Mouse (Mus musculus): ENCODE results near the gene Tmem86b. TPM values are rescaled to one million over a fixed set of nuclear protein-coding genes. Genes with fewer than 3 reads are reported as not detected.

Tmem86b gene
- polyA plus RNA-seq, 1 experiment from 2014 or later, result 2.3 TPM

DNA sequence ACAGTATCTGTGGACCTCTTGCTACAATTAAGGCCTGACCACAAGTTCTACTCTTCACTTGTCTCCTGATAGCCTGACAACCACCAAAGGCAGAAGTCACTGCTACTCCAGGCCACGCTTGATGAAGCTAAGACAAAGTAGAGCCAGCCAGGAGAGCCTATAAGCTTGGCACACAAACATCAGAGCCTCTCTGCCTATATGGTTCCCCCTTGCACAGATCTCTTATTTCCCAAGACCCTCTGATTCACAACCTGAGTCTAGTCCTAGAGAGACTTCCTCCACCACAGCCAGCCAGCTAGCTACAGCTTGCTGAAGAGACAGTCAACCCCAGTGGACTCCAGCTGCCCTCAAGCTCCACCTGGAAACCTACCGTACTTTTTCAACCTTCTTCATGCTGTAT, 16.8 kb upstream of the Tmem86b start:
- Histone ChIP-seq H3K4me1 (peaks cover 14% of the 10 kb centered on the region), H3K4me2 (no peak overlapping the region), H3K27ac (replicated peaks) (no peak overlapping the region), H3K9ac (replicated peaks) (no peak overlapping the region), H3K27me3 (replicated peaks) (no peaks in the 10 kb centered on the region), H3K36me3 (peaks cover 43% of the 10 kb centered on the region), H3K9me3 (replicated peaks) (no peaks in the 10 kb centered on the region), H3K4me3 (replicated peaks) (no peak overlapping the region)
- WGBS, result 84% methylated on average over 2 of the region's 2 CpGs
- no peak for ATAC-seq (ENCODE audit: low FRiP score)

DNA sequence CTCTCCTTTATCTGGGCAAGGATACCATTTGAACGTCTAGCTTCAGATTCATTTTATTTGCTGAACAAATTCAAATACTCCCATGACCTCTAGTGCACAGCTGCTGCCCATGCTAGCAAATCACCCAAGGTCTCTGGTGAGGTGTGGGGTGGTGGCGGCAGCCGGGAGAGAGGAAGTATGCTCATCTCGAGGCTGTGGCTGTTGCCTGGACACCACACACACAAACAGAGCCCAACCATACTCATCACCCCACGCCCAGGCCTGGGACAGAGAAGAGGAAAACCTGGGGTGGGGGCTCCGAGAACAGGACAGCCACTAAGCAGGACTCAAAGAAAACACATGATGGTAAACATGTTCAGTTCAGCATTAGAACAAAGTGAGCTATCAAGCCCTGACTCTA, 16.1 kb upstream of the Tmem86b start:
- no peaks in the 10 kb centered on the region for H3K9me3 ChIP-seq (replicated peaks)
- no peaks in the 10 kb centered on the region for H3K27me3 ChIP-seq (replicated peaks)
- no peak for ATAC-seq (ENCODE audit: low FRiP score)
- H3K4me2 ChIP-seq, result no peak overlapping the region
- 73% methylated on average over 6 of the region's 6 CpGs for WGBS
- no peak overlapping the region for H3K27ac ChIP-seq (replicated peaks)
- H3K36me3 ChIP-seq, result peaks cover 43% of the 10 kb centered on the region
- peaks cover 8% of the 10 kb centered on the region for H3K4me1 ChIP-seq
- no peak overlapping the region for H3K9ac ChIP-seq (replicated peaks)
- H3K4me3 ChIP-seq (replicated peaks), result no peak overlapping the region

DNA sequence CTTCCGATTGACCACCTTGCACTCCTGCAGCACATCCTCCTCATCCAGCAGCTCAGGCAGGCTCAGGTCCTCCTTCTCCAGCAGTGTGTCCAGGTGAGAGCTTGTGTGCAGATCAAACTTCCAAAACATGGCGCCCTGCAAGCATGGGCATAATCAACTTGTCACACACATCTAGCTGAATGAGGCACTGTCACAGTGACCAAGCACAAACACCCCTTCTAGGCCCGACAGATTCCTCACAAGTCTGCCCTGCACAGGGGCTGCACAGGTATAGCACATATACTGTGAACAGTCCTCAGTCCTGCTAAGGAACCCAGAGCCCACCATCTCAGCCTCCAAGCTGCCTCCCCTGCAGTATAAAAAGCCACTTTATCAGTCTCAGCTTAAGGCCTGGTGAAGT, 15.6 kb upstream of the Tmem86b start:
- Histone ChIP-seq H3K36me3 (peaks cover 48% of the 10 kb centered on the region), H3K9ac (replicated peaks) (no peak overlapping the region), H3K9me3 (replicated peaks) (no peaks in the 10 kb centered on the region), H3K4me1 (peaks cover 7% of the 10 kb centered on the region; the same call in 1 of the 2 replicates), H3K4me2 (no peak overlapping the region), H3K27me3 (replicated peaks) (no peaks in the 10 kb centered on the region), H3K27ac (replicated peaks) (0 out of 2 replicates have a peak overlapping the region, but pooled peaks have one; percentile 5), H3K4me3 (replicated peaks) (no peak overlapping the region)
- 96% methylated on average over 3 of the region's 3 CpGs for WGBS
- no peak for ATAC-seq (ENCODE audit: low FRiP score)

DNA sequence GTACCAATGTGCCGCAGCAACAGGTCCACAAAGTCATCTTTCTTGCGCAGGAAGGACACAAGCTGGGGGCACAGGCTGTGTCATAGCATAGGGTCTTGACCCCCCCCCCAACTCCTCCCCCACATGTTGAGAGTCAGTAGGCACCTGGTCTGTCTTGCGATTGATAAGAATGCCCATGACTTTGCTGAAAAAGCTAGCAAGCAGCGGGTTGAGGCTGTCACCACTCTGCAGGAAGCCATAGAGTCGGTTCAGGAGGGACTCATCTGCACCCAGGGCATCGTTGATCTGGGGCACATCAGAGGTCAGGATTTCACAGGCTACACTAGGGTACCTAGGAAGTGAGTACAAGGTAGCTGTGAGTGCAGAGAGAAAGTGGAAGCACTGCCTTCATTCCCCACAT, 12.0 kb upstream of the Tmem86b start:
- Histone ChIP-seq H3K27ac (replicated peaks) (no peak overlapping the region), H3K9ac (replicated peaks) (no peak overlapping the region), H3K4me2 (no peak overlapping the region), H3K9me3 (replicated peaks) (no peaks in the 10 kb centered on the region), H3K27me3 (replicated peaks) (no peaks in the 10 kb centered on the region), H3K4me1 (no peaks in the 10 kb centered on the region), H3K36me3 (peaks cover 78% of the 10 kb centered on the region), H3K4me3 (replicated peaks) (no peak overlapping the region)
- no peak for ATAC-seq (ENCODE audit: low FRiP score)
- 93% methylated on average over 6 of the region's 6 CpGs for WGBS

DNA sequence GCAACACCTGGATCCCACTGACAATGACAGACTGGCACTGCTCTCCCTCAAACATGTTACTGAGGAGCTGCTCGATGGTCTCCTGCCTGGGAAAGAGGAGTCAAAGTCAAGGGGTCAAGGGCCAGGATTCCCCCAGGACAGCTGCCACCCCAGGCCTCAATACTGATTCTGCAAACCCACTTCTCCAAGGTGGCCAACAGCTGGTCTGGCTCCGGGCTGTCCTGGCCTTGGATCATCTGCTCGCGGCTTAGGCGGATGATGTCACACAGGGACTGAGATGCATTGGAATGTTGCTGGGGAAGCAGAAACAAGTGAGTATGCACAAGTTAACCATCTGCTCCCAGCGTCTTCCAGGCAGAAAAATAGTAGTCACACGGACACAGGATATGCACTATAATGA, 10.7 kb upstream of the Tmem86b start:
- Histone ChIP-seq H3K9me3 (replicated peaks) (no peaks in the 10 kb centered on the region), H3K27me3 (replicated peaks) (no peaks in the 10 kb centered on the region), H3K4me2 (no peak overlapping the region), H3K27ac (replicated peaks) (no peak overlapping the region), H3K9ac (replicated peaks) (no peak overlapping the region), H3K4me3 (replicated peaks) (no peak overlapping the region), H3K4me1 (no peaks in the 10 kb centered on the region), H3K36me3 (peaks cover 87% of the 10 kb centered on the region)
- no peak for ATAC-seq (ENCODE audit: low FRiP score)
- 88% methylated on average over 7 of the region's 7 CpGs for WGBS

DNA sequence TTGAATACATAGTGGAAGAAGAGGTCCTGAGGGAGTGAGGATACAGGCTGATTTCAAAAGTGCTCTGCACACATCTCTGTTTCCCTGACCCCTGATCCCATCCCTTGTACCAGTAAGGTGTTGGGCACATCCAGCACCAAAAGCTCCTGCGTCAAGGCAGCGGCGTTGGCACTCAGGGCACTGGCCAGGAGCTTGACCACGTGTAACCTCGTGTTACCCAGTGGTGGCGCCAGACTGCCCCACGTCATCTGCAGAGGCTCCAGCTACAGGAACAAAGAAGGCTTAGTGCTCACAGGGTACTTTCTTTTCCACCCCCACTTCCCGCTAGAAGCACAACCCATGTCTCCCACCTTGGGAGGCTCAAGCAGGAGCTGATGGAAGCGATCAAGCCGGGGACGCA, 9.9 kb upstream of the Tmem86b start:
- Histone ChIP-seq H3K4me2 (no peak overlapping the region), H3K4me1 (no peaks in the 10 kb centered on the region), H3K9ac (replicated peaks) (no peak overlapping the region), H3K4me3 (replicated peaks) (no peak overlapping the region), H3K36me3 (peaks cover 86% of the 10 kb centered on the region), H3K27me3 (replicated peaks) (no peaks in the 10 kb centered on the region), H3K9me3 (replicated peaks) (no peaks in the 10 kb centered on the region), H3K27ac (replicated peaks) (no peak overlapping the region)
- ATAC-seq (ENCODE audit: low FRiP score), result no peak
- WGBS, result 85% methylated on average over 11 of the region's 11 CpGs

DNA sequence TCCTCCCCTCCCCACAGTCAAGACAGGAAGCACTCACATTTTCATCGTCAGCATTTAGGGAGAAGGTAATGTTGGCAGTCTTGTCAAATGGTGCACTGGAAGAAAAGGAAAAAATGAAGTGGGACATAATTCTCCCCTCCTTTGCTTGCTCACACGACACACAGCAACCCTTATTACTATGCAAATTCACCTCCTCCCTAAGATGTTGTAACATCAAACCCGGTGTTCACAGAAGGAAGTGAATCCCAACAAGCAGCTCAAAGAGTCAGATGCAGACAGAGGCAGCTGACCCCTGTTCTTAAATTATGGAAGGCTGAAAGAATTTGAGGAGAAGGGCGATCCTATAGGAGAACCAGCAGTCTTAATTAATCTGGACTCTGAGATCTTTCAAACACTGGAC, 5.0 kb upstream of the Tmem86b start:
- H3K9ac ChIP-seq (replicated peaks), result no peak overlapping the region
- 85% methylated on average over 4 of the region's 4 CpGs for WGBS

DNA sequence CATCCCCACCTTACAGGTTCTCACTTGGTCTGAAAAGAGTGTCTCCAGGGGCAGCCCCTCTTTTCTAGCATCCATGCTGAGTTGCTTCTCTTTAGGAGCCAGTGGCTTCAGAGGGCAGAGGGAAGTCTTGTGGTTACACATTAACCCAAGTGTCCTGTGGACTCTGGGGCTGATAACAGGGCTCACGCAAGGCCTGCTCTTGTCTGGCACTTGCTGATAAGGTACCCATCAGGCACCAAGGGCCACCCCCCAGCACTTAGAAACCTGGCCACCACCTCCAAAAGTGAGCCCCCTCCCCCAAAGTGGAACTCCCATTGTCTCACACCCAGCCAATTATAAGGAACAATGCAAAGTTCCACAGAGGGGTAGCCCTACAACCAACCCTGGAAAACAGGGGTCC, 1.0 kb downstream of the Tmem86b start:
- Histone ChIP-seq H3K4me2 (no peak overlapping the region), H3K36me3 (peaks cover 61% of the 10 kb centered on the region), H3K4me1 (no peaks in the 10 kb centered on the region), H3K4me3 (replicated peaks) (no peak overlapping the region), H3K9ac (replicated peaks) (no peak overlapping the region), H3K9me3 (replicated peaks) (no peaks in the 10 kb centered on the region), H3K27me3 (replicated peaks) (no peaks in the 10 kb centered on the region), H3K27ac (replicated peaks) (no peak overlapping the region)
- 65% methylated on average over 1 of the region's 1 CpGs for WGBS
- no peak for ATAC-seq (ENCODE audit: low FRiP score)

More for the DNA sequence above, 5.0 kb upstream of the Tmem86b start:
- H3K4me3 ChIP-seq (replicated peaks), result no peak overlapping the region
- no peak for ATAC-seq (ENCODE audit: low FRiP score)
- no peaks in the 10 kb centered on the region for H3K27me3 ChIP-seq (replicated peaks)
- peaks cover 79% of the 10 kb centered on the region for H3K36me3 ChIP-seq
- H3K27ac ChIP-seq (replicated peaks), result no peak overlapping the region
- H3K4me2 ChIP-seq, result no peak overlapping the region
- no peaks in the 10 kb centered on the region for H3K9me3 ChIP-seq (replicated peaks)
- H3K4me1 ChIP-seq, result no peaks in the 10 kb centered on the region

DNA sequence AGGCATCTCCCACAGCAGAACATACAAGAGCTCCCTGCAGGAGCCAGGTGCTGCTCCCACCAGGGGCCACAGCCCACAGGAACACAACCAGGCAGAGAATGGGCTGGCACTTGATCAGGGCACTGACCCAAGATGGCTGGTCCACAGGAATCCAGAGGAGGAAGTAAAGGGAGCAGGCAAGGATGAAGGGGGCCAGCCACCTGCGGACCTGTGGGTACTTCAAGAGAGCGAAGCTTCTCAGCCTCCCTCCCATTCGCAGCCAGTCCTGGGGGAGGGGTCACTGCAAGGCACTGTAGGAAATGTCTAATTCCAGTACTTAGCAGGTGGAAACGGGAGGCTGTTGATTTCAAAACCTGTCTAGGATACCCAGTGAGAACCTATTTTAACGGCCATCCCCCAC, 1.6 kb downstream of the Tmem86b start:
- Histone ChIP-seq H3K9ac (replicated peaks) (no peak overlapping the region), H3K4me2 (no peak overlapping the region), H3K36me3 (peaks cover 56% of the 10 kb centered on the region), H3K27me3 (replicated peaks) (no peaks in the 10 kb centered on the region), H3K4me3 (replicated peaks) (no peak overlapping the region), H3K27ac (replicated peaks) (no peak overlapping the region), H3K4me1 (no peaks in the 10 kb centered on the region), H3K9me3 (replicated peaks) (no peaks in the 10 kb centered on the region)
- WGBS, result 93% methylated on average over 5 of the region's 5 CpGs
- no peak for ATAC-seq (ENCODE audit: low FRiP score)

DNA sequence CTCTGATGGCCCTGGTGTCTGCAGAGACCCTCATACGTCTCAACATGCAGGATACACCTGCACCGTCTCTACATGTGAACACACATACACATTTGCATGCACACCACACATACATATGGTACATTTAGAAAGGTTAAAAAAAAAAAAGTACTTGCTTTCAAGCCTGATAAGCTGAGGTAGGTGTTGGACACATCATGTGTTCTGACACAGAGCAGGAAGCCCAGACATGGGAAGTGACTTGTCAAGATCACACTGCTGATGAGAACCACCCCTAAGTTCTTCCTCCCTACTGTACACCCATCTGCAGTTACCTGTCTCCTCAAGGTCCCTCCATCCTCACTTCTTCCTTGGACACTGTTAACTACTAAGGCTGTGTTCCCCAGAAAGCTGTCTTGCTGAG, 5.3 kb downstream of the Tmem86b start:
- Histone ChIP-seq H3K4me2 (no peak overlapping the region), H3K9ac (replicated peaks) (no peak overlapping the region), H3K9me3 (replicated peaks) (no peaks in the 10 kb centered on the region), H3K27me3 (replicated peaks) (no peaks in the 10 kb centered on the region), H3K4me3 (replicated peaks) (no peak overlapping the region), H3K36me3 (peaks cover 26% of the 10 kb centered on the region), H3K27ac (replicated peaks) (no peak overlapping the region), H3K4me1 (no peaks in the 10 kb centered on the region)
- WGBS, result 95% methylated on average over 2 of the region's 2 CpGs
- no peak for ATAC-seq (ENCODE audit: low FRiP score)

DNA sequence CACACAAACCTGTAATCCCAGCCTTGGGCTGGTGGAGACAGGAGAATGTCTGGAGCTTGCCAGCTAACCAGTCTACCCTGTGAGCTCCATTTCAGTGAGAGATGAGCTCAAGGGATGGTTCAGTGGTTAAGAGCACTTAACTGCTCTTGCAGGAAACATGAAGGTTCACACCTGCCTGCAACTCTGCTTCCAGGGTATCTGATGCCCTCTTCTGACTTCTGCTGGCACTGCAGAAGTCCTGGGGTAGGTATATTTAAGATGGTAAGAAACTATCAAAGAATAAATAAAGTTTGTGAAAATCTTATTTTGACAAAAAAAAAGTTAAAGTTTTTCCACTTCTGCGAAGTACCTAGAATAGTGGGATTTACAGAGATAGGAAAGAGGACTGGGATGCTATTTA, 6.9 kb downstream of the Tmem86b start:
- Histone ChIP-seq H3K9me3 (replicated peaks) (no peaks in the 10 kb centered on the region), H3K4me2 (no peak overlapping the region), H3K36me3 (peaks cover 13% of the 10 kb centered on the region), H3K4me3 (replicated peaks) (no peak overlapping the region), H3K4me1 (no peaks in the 10 kb centered on the region), H3K27ac (replicated peaks) (no peak overlapping the region), H3K27me3 (replicated peaks) (no peaks in the 10 kb centered on the region), H3K9ac (replicated peaks) (no peak overlapping the region)
- peak; percentile 42; the same call in 1 of the 2 replicates for ATAC-seq (ENCODE audit: low FRiP score)
- 49% methylated on average over 1 of the region's 1 CpGs for whole genome bisulfite sequencing

DNA sequence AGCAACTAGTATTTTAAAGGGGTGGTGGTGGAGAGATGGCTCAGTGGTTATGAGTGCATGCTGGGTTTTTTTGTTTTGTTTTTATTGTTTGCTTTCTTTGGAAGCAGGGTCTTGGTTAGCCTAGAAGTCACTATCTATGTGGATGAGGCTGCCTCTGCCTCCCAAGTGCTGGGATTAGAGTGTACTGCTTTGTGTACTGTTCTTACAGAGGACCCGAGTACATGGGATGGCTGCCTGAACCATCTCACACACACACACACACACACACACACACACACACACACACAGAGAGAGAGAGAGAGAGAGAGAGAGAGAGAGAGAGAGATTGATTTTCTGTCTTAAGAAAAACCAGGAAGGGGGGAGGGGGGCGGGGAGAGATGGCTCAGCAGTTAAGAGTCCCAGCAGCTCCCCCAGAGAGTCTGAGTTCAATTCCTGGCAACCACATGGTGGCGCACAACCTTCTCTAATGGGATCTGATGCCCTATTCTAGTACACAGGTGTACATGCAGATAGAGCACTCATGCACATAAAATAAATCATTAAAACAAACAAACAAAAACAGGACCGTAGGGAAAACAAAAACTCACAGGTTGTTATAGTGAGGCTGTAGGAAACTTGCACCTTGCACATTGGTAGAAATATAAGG, 7.6 kb downstream of the Tmem86b start:
- 27% methylated on average over 4 of the region's 4 CpGs for WGBS
- Histone ChIP-seq H3K36me3 (peaks cover 8% of the 10 kb centered on the region; the same call in 1 of the 2 replicates), H3K27me3 (replicated peaks) (no peaks in the 10 kb centered on the region), H3K4me2 (no peak overlapping the region), H3K4me1 (no peaks in the 10 kb centered on the region), H3K4me3 (replicated peaks) (no peak overlapping the region), H3K9me3 (replicated peaks) (no peaks in the 10 kb centered on the region), H3K27ac (replicated peaks) (no peak overlapping the region), H3K9ac (replicated peaks) (no peak overlapping the region)
- ATAC-seq (ENCODE audit: low FRiP score), result peak; percentile 76; the same call in 1 of the 2 replicates

Measured in neural tube, embryonic 15.5 days (tissue).